Mouse (Mus musculus): ENCODE measurements around the gene Itga11.
A peak's percentile ranks its signal among the peaks of the same experiment; 100 is the strongest.

Gene Itga11

DNA sequence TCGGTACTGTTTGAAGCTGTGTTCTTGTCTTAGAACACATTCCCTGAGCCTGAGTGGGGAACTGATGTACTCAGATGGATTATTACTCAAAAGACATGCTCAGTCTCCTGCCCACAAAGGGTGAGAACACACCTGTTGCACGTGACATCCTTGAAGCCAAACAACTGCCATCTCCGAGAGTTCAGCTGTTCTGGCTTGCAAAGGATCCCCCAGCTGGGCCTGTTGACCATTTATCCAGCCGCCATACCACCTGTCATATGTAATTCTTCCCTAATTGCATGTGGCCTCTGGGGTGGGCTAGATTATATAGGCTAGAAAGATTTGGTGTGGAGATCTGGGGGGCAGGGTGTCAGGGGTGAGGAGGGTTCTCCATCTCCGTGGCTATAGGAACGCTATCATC is 143.2 kb downstream of the Itga11 start:
- DNase-seq = no peak

DNA sequence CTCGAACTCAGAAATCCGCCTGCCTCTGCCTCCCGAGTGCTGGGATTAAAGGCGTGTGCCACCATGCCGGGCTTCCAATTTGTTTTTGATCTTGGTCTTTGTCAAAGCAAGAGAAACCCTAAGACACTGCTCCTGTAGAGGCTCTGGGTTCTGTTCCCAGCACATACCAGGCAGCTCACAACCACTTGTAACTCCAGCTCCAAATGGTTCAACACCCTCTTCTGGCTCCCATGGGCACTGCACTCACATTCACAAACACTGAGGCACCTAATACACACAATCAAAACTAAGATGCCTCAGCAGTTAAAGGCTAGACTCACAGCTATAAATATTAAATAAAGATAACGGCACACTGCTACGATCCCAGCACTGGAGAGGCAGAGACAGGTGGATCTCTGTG is 144.2 kb downstream of the Itga11 start:
- no peak for DNase-seq

- no peak for DNase-seq
Observed at GRCm38 (mm10) chr9:62825791-62826393, 148.3 kb downstream of the Itga11 start.

- no peak for DNase-seq
Observed at GRCm38 (mm10) chr9:62826456-62826855, 148.8 kb downstream of the Itga11 start.

DNA sequence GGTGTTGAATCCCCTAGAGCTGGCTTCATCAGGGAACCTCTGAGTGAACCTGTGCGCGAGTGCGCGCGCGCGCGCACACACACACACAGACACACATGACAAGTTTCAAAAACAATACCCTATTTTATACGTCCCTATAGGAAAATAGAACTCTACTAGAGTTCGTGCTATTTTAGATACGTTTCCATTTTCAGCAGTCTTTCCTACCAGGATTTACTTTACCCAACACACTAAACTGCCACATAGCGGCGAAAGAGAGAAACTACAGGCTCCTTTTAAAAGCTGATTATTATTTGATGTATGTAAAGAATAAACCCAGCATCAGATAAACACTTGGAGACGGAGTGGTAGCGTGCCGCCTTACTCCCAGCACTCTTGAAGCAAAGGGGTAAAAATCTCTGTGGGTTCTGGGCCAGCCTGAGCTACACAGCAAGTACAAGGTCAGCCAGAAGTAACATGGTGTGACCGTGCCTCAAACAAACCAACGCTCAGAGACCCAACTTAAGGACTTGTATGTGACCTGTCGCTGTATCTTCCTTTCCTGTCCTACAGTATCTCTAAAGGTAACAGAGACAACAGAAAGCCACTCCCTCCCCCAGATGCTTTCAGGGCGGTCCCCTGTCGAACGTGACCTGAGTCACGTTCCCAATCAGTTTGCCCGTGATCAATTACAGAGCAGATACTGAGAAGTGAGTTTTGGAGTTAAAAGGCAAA is 150.5 kb downstream of the Itga11 start:
- no peak for DNase-seq

- DNase-seq = peak; percentile 91
Observed at GRCm38 (mm10) chr9:62828662-62829086, 151.0 kb downstream of the Itga11 start.

- no peak for DNase-seq
Observed at GRCm38 (mm10) chr9:62829877-62830276, 152.3 kb downstream of the Itga11 start.

All from right cerebral cortex, postnatal 25 days (tissue).